Mouse (Mus musculus): ENCODE data around the gene Fscn3.
A peak's percentile ranks its signal among the peaks of the same experiment; 100 is the strongest.

The Fscn3 gene

GRCm38 (mm10) chr6:28428290-28428689, 701 bp downstream of the Fscn3 start, which contains the start of gene Gcc1:
Gcc1 (minus strand) TSS chr6:28428390.
- DNase-seq (ENCODE audit: low spot score): no peak

DNA sequence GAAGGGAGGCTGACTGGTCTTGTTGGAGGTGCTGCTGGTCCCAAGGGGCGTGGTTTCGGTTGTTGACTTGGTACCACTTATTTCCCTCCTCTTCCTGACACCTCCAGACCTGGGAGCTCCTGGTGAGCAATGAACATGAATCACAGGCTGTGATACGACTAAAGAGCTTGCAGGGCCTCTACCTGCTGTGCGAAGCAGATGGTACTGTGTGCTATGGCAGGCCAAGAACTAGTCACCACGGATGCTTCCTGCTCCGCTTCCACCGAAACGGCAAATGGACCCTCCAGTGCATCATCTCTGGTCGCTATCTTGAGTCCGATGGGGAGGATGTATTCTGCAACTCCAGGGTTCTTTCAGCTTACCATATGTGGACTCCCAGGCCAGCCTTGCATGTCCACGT, 2.3 kb downstream of the Fscn3 start:
- DNase-seq (ENCODE audit: low spot score): no peak

DNA sequence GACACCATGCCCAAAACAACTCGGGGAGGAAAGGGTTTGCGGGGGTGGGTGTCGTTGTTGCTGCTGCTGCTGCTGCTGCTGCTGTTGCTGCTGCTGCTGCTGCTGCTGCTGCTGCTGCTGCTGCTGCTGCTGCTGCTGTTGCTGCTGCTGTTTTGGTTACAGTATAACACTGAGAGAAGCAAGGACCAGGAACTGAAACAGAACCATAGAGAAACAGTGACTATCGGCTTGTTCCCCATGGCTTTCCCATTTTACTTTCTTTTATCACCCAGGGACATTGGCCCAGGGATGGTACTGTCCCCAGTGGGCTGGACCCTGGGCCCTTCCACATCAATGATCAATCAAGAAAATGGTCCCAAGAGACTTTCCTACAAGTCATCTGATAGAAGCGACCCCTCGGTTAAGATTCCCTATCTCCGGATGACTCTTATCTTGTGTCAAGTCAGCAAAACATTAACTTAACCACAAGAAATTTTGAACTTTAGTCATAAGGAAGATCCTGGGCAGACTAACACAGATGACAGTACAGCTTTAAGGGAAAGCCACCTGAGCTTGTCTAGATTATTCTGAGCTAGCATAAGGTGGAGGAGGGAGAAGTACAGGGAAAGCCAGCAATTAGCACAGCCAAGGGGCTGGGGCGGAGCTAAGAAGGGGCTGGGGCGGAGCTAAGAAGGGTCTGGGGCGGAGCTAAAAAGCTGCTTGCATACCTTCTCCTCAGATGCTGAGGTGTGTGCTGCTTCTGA, 3.4 kb downstream of the Fscn3 start:
- no peak for DNase-seq (ENCODE audit: low spot score)

DNA sequence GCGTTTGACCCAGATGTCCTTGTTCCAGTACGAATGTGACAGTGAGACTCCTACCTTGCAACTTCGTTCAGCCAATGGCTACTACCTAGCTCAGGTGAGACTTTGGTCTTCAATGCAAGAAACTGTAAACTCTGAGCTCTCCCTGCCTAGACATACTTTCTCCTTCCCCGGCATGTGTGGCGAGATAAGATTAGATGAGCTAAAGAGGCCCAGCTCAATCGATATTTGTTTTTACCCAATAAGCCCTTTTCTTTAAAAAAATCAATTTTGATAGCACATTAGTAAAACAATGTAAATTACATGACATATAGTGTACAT, 3.9 kb downstream of the Fscn3 start:
- DNase-seq (ENCODE audit: low spot score): no peak

- no peak for DNase-seq (ENCODE audit: low spot score)
Measured at GRCm38 (mm10) chr6:28447937-28448336, 20.3 kb downstream of the Fscn3 start.

- DNase-seq (ENCODE audit: low spot score): no peak
Measured at GRCm38 (mm10) chr6:28449253-28449652, 21.7 kb downstream of the Fscn3 start, which contains the start of gene Pax4. Pax4 (minus strand) TSS chr6:28449353.

GRCm38 (mm10) chr6:28450481-28450880, 22.9 kb downstream of the Fscn3 start:
- no peak for DNase-seq (ENCODE audit: low spot score)

DNA sequence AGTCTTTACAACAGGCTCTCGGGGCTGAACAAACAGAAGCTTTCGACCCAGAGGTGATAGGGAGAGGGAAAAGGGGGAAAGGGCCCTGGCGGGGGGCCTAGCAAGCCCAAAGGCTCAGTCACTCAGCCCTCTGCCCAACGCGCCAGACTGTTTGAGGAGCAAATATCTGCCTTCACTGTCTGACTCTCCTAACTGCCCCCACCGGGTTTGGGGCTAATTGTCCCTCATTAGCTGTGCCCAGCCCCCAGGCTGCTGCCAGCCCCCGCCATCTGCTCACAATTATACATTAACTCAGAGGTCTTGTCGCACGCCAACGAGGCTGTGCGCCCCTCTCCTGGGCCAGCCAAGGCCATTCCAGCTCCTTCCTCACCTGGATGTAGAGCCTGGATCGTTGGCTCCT, 23.4 kb downstream of the Fscn3 start:
- DNase-seq (ENCODE audit: low spot score): no peak

DNA sequence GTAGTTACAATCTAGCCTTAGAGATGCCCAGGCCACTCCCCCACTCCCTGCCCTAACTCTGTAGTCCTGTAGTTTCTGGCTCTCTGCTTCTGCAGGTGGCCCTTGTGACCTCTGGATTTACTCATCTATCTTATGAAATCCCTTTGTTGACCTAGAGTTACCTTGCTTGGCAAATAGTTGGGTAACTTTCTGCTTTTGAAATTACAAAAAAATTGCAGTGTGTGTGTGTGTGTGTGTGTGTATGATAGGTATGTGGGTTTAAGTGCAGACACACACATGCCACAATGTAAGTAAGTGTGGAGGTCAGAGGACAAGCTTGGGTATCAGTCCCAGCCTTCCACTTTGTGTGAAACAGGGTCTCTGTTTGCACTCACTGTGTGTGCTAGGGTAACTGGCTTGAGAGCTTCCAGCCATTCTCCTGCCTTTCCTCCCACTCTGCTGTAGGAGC, 31.7 kb downstream of the Fscn3 start:
- no peak for DNase-seq (ENCODE audit: low spot score)

GRCm38 (mm10) chr6:28460534-28460933, 32.9 kb downstream of the Fscn3 start:
- peak; percentile 85 for DNase-seq (ENCODE audit: low spot score)

DNA sequence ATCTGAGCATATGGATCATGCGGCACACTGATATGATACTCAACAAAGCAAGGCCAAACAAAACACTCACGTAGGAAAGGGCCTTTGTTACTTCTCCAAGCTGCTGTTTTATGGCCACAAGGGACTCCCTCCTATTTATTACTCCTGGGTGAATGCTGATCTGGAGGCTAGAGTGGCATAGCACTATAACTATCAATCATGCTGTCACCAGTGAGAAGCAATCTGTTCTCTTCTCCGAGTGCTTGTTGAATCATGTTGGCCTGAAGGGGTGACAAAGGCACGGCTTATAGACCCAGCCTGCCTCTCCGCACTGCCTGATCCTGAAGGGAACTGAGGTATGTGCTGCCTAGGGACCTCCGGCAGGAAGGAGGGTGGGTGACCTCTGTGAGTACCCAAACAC, 37.0 kb downstream of the Fscn3 start:
- DNase-seq (ENCODE audit: low spot score): no peak

- DNase-seq (ENCODE audit: low spot score): no peak
Measured at GRCm38 (mm10) chr6:28470017-28470602, 42.5 kb downstream of the Fscn3 start.

GRCm38 (mm10) chr6:28470621-28471020, 43.0 kb downstream of the Fscn3 start:
- no peak for DNase-seq (ENCODE audit: low spot score)

DNA sequence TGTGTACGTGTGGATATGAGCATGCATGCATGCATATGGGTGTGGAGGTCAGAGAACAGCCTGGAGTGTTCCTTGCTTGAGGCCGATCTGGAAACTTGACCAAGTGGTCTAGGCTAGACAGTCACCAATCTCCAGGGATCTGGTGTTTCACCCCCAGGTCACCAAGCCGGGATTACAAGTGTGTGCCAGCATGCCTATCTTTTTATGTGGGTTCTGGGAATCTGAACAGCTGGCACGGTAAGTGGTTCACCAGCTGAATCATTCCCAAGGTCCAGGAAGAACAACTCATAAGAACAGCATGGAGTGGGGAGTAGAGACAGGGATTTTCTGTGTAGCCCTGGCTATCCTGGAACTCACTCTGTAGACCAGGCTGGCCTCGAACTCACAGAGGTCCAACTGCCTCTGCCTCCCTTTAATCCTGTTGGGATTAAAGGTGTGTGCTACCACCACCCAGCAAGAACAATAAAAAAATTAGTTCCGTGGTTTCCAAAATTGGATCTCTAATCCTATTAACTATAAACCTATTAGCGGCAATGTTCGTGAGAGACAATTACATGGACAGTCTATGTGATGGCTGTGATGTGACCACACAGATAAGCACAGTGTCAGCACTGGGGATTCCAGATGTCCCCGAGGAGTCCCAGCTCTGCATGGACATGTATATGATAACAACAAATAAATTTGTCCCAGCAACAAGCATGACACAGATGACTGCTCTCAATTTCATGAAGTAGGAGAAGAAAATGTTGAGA, 43.9 kb downstream of the Fscn3 start:
- no peak for DNase-seq (ENCODE audit: low spot score)

DNA sequence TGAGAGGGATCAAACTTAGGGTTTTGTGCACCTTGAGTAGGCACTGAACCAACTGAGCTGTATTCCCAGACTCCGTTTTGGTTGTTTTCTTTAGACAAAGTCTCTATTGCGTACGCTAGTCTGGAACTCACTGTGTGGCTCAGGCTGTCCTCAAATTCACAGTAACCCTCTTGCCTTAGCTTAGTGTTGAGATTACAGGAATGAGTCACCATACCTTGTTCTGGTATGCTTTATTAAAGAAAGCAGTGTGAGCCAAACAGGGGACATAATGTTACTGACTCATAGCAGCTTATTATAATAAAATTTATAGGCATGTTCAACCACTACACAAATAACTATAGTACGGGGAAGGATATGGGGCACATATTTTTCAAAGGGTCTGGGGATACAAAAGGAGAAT, 46.6 kb downstream of the Fscn3 start:
- no peak for DNase-seq (ENCODE audit: low spot score)

DNA sequence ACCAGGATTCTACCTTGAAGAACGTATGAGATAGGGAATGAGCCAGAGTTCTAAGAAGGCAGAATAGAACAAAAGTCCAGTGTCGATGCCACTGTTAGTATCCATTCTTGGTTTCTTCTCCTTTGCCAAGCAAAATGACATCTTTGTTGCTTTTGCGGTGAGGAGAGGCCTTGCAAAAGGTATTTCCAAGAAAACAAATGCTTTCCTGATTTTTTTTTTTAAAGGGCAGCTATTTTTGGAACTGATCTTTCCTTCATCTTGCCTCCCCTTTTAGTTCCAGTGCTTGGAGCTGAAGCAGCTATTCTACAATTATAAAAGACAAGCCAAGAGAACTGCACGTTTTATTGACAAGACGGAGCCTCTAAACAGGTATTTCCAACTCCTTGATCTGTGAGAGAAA, 47.2 kb downstream of the Fscn3 start, which contains the start of gene Snd1:
Snd1 (plus strand) TSS at position 301 of the 400 bp plus-strand sequence.
- no peak for DNase-seq (ENCODE audit: low spot score)

DNA sequence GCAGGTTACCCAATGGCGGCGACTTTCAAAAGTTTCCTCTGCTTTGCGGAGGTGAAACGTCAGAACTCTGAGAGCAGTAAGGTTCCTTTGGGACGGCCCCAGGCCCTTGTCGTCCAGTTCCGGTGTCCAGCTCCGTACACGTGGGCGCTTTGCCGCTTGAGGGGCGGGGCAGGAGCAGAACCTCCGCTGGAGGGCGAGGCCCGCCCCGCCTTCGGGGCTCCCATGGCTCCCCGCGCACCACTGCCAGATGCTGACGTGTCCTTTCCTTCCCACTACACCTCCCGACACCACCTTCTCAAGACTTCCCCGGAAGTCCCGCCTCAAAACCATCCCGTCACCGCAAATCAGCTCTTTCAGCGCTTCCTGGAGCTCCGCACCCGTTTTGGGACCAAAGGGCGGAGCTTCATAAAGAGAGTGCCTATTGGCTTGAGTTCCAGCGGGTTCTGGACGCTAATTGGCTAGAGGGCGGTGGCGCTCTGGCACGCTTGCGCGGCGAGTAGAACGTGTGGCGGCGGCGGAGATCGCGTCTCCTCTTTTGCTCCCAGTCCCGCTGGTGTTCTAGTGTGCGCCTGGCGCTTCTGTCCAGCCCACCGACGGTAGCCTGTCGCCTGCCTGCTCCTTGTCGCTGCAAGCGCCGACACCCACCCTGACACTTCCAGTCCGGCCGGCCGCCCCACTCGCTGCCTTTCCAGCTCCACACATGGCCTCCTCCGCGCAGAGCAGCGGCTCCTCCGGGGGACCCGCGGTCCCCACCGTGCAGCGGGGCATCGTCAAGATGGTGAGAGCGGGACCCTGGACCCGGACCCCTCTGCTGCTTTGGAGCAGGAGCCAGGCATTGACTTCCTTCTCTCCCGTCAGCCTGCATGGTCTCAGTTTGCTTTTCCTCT, 52.5 kb downstream of the Fscn3 start:
- peak; percentile 96 for DNase-seq (ENCODE audit: low spot score)

- no peak for DNase-seq (ENCODE audit: low spot score)
Measured at GRCm38 (mm10) chr6:28480752-28481492, 53.3 kb downstream of the Fscn3 start.

DNA sequence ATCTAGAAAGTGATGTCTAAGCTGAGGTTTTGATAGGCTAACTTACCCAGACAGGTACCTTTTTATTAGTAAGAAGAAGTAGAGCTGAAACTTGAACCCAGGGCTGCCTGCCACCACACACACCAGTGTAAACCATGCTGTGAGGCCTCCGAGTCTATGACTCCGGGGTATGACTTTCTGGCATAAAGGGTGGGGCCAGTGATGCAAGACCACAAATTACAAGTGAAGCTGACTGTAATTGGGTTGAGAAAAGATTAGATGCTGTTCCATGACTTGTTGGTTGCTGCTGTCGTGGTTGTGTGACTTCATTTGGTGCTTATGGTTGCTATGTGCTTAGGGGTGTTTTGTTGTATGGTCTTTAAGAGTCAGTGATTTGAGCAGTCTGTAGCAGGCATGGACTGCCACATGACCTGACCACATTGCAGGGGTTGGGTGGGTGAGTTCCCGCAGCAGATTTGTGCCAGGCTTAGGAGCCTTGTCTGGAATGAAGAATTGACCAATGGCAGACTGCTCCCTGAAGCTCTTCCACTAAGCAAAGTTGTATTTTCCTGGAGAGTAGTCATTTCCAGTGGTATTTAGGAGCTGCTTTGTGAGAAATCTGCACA, 55.2 kb downstream of the Fscn3 start:
- no peak for DNase-seq (ENCODE audit: low spot score)

DNA sequence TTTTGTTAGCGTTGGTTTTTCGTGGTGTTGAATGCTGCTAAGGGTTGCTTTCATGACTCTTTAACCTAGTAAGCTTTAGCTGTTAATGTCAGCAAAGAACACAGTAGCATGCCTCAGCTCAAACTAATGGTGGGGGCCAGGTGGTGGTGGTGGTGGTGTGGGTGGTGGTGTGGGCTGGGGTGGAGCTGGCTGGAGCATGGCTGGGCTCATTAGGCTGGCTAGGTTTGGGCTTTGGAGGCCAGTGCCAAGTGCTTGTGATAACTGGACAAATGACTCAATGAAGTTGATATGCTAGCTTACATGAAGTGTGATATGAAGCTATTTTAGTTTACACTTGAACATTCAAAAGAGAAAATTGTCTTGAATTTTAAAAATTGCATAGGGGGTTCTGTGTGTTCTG, 58.4 kb downstream of the Fscn3 start:
- DNase-seq (ENCODE audit: low spot score): no peak

GRCm38 (mm10) chr6:28486471-28486870, 58.9 kb downstream of the Fscn3 start:
- DNase-seq (ENCODE audit: low spot score): no peak
